Mouse (Mus musculus): Measurements from ENCODE around the gene Cops3. TPM values are rescaled to one million over a fixed set of nuclear protein-coding genes. Genes with fewer than 3 reads are reported as not detected.

Gene Cops3
- polyA plus RNA-seq, 1 experiment from 2014 or later = 224 TPM

DNA sequence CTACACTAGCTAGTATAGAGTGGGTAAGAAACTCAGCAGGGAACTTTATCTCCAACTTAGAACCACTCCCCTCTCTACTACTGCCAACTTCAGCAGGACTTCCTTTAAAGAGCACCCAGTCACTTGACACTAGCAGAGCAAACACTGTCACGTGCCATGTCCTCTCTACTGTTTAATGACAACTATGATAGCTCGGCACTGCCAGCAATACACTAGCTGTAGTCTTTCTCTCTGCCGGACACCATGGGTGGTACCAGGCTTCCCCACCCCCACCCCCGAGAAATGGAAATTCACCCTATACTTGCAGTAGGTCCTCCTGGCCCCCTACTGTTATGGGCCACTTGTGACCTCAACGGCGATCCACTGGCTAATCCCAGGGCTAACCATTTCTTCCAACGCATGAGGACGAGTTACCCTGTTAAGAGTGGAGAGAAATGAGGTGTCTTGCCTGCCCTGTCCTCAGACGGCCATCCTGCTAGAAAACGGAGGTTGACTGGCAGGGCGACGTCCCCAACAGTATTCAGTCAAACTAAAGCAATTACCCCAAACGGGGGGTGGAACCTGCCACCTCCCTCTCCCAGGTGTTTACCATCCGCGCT is 30.5 kb downstream of the Cops3 start:
- H3K4me3 ChIP-seq = peak overlapping the region; percentile 85
- no peaks in the 10 kb centered on the region for H3K9me3 ChIP-seq
- no peak for DNase-seq (ENCODE audit: low spot score)
- H3K4me1 ChIP-seq = peaks cover 39% of the 10 kb centered on the region
- H3K36me3 ChIP-seq (replicated peaks) = peaks cover 38% of the 10 kb centered on the region
- H3K27me3 ChIP-seq (replicated peaks; ENCODE audit: low read depth, poor library complexity, severe bottlenecking) = no peaks in the 10 kb centered on the region
- WGBS = under 1% methylated on average over 15 of the region's 15 CpGs
- H3K27ac ChIP-seq (replicated peaks) = peak overlapping the region; percentile 100

DNA sequence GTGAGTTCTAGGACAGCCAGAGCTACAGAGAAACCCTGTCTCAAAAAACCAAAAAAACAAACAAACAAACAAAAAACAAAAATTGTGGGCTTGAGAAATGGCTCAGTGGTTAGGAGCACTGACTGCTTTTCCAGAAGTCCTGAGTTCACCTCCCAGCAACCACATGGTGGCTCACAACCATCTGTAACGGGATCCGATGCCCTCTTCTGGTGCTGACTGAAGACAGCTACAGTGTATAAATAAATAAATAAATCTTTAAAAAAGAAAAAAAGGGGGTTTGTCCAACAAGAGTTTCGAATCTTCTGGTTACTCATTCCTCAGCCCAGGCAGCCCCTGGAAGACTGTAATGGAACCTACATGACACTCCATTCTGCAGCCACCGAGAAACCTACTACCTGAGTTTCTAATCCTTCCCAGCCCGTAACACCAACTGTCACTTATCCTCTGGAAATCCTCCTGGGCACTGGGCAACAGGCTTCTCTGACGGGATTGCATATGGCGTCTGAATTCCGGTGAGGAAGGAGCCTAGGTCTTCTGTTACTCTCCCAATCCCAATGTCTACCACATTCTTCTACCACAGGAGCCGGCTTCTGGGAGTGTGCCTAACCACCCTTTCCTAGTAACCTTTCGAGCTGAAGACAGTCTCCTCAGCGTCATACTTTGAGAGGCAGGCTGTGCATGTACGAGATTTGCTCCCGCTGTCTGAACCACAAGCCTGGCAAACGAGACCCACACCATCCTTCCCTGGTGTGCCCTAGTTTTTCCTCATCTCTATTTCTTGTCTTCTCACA is 31.3 kb downstream of the Cops3 start:
- H3K4me3 ChIP-seq = peak overlapping the region; percentile 85
- no peak for DNase-seq (ENCODE audit: low spot score)
- no peaks in the 10 kb centered on the region for H3K9me3 ChIP-seq
- peaks cover 46% of the 10 kb centered on the region for H3K36me3 ChIP-seq (replicated peaks)
- H3K27ac ChIP-seq (replicated peaks) = no peak overlapping the region
- no peaks in the 10 kb centered on the region for H3K27me3 ChIP-seq (replicated peaks; ENCODE audit: low read depth, poor library complexity, severe bottlenecking)
- WGBS = 70% methylated on average over 14 of the region's 14 CpGs
- peaks cover 36% of the 10 kb centered on the region for H3K4me1 ChIP-seq

GRCm38 (mm10) chr11:59805656-59806055 is 34.0 kb downstream of the Cops3 start:
- no peak overlapping the region for H3K4me3 ChIP-seq
- H3K4me1 ChIP-seq = peaks cover 19% of the 10 kb centered on the region
- H3K27me3 ChIP-seq (replicated peaks; ENCODE audit: low read depth, poor library complexity, severe bottlenecking) = no peaks in the 10 kb centered on the region
- H3K27ac ChIP-seq (replicated peaks) = no peak overlapping the region
- H3K9me3 ChIP-seq = no peaks in the 10 kb centered on the region
- WGBS = 98% methylated on average over 2 of the region's 2 CpGs
- DNase-seq (ENCODE audit: low spot score) = no peak
- H3K36me3 ChIP-seq (replicated peaks) = peaks cover 73% of the 10 kb centered on the region

DNA sequence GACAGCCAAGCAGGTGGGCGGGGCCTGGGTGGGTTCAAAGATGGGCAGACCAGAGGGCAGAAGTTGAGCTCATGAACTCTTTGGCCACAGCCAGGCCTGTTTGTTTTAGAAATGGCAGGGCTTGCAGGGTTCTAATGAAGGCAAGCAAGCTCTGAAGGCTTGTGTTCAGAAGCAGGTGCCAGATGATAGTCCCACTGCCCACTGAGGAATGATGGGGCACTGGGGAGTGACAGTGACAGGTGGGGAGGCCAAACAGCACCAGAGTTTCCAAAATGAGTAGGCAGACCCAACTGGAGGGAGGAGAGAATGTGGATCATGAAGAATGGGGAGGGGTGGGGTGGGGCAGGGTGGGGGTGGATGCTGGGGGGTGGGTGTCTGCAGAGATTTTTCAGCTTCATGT is 34.4 kb downstream of the Cops3 start:
- H3K27me3 ChIP-seq (replicated peaks; ENCODE audit: low read depth, poor library complexity, severe bottlenecking) = no peaks in the 10 kb centered on the region
- peaks cover 77% of the 10 kb centered on the region for H3K36me3 ChIP-seq (replicated peaks)
- H3K9me3 ChIP-seq = no peaks in the 10 kb centered on the region
- no peak for DNase-seq (ENCODE audit: low spot score)
- peaks cover 17% of the 10 kb centered on the region for H3K4me1 ChIP-seq
- 94% methylated on average over 1 of the region's 1 CpGs for WGBS
- no peak overlapping the region for H3K27ac ChIP-seq (replicated peaks)
- H3K4me3 ChIP-seq = no peak overlapping the region

- 93% methylated on average over 22 of the region's 22 CpGs for WGBS
- peaks cover 15% of the 10 kb centered on the region for H3K4me1 ChIP-seq
- H3K27ac ChIP-seq (replicated peaks) = no peak overlapping the region
- no peaks in the 10 kb centered on the region for H3K9me3 ChIP-seq
- DNase-seq (ENCODE audit: low spot score) = no peak
- H3K36me3 ChIP-seq (replicated peaks) = peaks cover 84% of the 10 kb centered on the region
- H3K27me3 ChIP-seq (replicated peaks; ENCODE audit: low read depth, poor library complexity, severe bottlenecking) = no peaks in the 10 kb centered on the region
- H3K4me3 ChIP-seq = no peak overlapping the region
These were observed 35.1 kb downstream of the Cops3 start for GRCm38 (mm10) chr11:59804409-59805110.

DNA sequence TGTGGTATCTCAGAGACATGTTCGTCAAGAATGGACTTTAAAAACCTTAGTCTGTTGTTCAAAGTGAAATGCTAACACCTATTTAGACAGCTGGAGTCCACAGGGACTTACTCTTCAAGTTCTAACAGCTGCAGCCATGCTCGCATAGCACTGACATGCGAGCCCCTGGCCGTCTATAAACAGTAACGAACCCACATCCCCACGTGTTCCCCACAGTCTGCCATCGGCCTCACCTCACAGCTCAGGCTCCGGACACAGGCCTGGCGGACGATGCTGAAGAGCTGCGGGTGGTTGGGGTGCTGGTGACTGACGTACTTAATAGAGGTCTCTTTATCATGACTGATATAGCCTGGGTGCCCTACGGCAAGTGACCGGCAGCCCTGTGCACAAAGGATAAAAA is 36.1 kb downstream of the Cops3 start:
- WGBS = 94% methylated on average over 14 of the region's 14 CpGs
- H3K36me3 ChIP-seq (replicated peaks) = peaks cover 95% of the 10 kb centered on the region

DNA sequence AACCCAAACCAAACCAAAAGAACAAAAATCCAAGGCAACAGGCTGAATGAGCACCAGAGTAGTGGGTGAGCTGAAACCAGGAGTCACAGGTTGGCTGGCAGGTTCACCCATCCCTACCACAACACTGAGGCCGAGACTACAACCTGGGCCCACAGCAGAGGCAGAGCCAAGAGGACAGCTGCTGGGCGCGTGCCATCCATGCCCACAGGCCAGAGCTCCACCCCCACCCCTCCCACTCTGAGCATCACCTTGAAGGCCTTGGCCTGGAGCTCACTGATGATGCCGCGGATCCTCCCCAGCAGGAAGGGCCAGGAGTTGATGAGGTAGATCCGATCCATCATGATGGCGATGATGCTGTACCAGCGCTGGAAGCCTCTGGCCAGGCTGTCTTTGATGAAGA is 37.8 kb downstream of the Cops3 start:
- Histone ChIP-seq H3K4me3 (no peak overlapping the region), H3K27me3 (replicated peaks; ENCODE audit: low read depth, poor library complexity, severe bottlenecking) (no peaks in the 10 kb centered on the region), H3K4me1 (no peaks in the 10 kb centered on the region), H3K9me3 (no peaks in the 10 kb centered on the region), H3K36me3 (replicated peaks) (peaks cover 100% of the 10 kb centered on the region), H3K27ac (replicated peaks) (no peak overlapping the region)
- 94% methylated on average over 8 of the region's 8 CpGs for WGBS
- no peak for DNase-seq (ENCODE audit: low spot score)

More for the DNA sequence above, 36.1 kb downstream of the Cops3 start:
- H3K27me3 ChIP-seq (replicated peaks; ENCODE audit: low read depth, poor library complexity, severe bottlenecking) = no peaks in the 10 kb centered on the region
- DNase-seq (ENCODE audit: low spot score) = no peak
- peaks cover 4% of the 10 kb centered on the region for H3K4me1 ChIP-seq
- H3K27ac ChIP-seq (replicated peaks) = no peak overlapping the region
- no peaks in the 10 kb centered on the region for H3K9me3 ChIP-seq
- no peak overlapping the region for H3K4me3 ChIP-seq

GRCm38 (mm10) chr11:59800412-59800811 is 39.2 kb downstream of the Cops3 start:
- WGBS = 93% methylated on average over 10 of the region's 10 CpGs
- Histone ChIP-seq H3K36me3 (replicated peaks) (peaks cover 100% of the 10 kb centered on the region), H3K9me3 (no peaks in the 10 kb centered on the region)

DNA sequence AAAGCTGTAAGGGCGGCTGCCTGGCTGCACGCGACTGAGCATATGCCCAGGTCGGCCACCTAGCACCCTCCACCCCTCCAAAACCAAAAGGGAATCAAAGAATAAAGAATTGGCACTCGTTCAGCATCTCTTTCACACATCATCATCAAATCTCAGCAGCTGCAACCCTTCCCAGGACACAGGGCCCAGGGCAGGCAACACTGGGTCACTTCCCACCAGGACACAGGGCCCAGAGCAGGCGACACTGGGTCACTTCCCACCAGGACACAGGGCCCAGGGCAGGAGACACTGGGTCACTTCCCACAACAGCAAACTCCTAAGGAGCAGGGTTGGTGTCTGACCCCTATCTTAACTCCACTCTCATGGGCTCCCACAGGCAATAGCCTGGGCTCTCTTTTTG is 46.2 kb downstream of the Cops3 start:
- no peak for DNase-seq (ENCODE audit: low spot score)
- H3K27me3 ChIP-seq (replicated peaks; ENCODE audit: low read depth, poor library complexity, severe bottlenecking) = 0 out of 2 replicates have a peak, but pooled peaks cover 3% of the 10 kb centered on the region
- H3K4me3 ChIP-seq = no peak overlapping the region
- no peak overlapping the region for H3K27ac ChIP-seq (replicated peaks)
- peaks cover 74% of the 10 kb centered on the region for H3K36me3 ChIP-seq (replicated peaks)
- H3K9me3 ChIP-seq = no peaks in the 10 kb centered on the region
- no peaks in the 10 kb centered on the region for H3K4me1 ChIP-seq
- 91% methylated on average over 6 of the region's 6 CpGs for WGBS

More at GRCm38 (mm10) chr11:59800412-59800811, 39.2 kb downstream of the Cops3 start:
- no peak for DNase-seq (ENCODE audit: low spot score)
- Histone ChIP-seq H3K4me3 (no peak overlapping the region), H3K27ac (replicated peaks) (no peak overlapping the region), H3K27me3 (replicated peaks; ENCODE audit: low read depth, poor library complexity, severe bottlenecking) (no peaks in the 10 kb centered on the region), H3K4me1 (no peaks in the 10 kb centered on the region)

DNA sequence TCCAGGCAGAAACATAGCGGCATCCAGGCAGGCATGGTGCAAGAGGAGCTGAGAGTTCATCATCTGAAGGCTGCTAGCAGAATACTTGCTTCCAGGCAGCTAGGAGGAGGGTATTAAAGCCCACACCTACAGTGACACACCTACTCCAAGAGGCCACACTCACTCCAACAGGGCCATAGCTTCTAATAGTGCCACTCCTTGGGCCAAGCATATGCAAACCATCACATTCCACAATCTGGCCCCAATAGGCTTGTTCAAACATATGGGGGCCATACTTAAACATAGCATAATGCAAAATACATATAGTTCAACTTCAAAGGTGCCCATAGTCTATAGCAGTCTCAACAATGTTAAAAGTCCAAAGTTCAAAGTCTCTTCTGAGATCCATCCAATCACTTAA is 50.3 kb downstream of the Cops3 start:
- Histone ChIP-seq H3K27ac (replicated peaks) (no peak overlapping the region), H3K9me3 (no peaks in the 10 kb centered on the region), H3K4me3 (no peak overlapping the region), H3K27me3 (replicated peaks; ENCODE audit: low read depth, poor library complexity, severe bottlenecking) (peaks cover 25% of the 10 kb centered on the region), H3K4me1 (peaks cover 10% of the 10 kb centered on the region), H3K36me3 (replicated peaks) (peaks cover 34% of the 10 kb centered on the region)
- 90% methylated on average over 1 of the region's 1 CpGs for WGBS
- no peak for DNase-seq (ENCODE audit: low spot score)

DNA sequence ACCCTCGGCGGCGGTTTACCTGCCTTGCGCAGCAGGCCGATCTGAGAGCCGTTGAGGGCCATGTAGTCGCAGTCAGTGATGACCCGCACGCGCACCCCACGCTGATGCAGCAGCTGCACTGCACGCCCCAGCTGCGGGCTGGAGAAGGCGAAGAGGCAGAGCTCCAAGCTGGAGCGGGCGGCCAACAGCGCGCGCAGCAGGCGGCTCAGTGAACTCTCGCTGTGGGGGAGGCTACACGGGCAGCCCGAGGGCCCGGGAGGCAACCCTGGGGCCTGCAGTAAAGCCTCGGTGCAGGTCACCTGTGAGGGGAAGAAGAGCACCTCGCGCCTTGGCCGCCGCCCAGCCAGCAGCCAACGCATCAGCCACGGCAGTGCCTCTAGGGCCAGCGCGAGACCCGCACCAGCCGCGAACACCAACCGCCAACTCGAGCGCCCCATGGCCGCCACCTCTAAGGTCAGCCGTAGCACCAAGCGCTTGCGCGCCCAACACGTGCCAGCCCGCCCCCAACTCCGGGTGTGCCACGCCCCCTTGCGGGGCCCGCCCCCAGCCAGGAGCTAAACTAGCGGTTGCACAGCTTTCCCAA is 52.3 kb downstream of the Cops3 start, which contains the start of gene Pld6:
TSS of gene Pld6 (minus strand) at position 447 of the 583 bp plus-strand sequence.
- H3K4me3 ChIP-seq = peak within 1 kb of the TSS; percentile 64
- 2% methylated on average over 51 of the region's 51 CpGs for WGBS
- H3K36me3 ChIP-seq (replicated peaks) = peaks cover 13% of the 10 kb centered on the region
- peaks cover 10% of the 10 kb centered on the region for H3K4me1 ChIP-seq
- peak; percentile 85 for DNase-seq (ENCODE audit: low spot score)
- H3K27me3 ChIP-seq (replicated peaks; ENCODE audit: low read depth, poor library complexity, severe bottlenecking) = peaks cover 25% of the 10 kb centered on the region
- H3K27ac ChIP-seq (replicated peaks) = peak within 1 kb of the TSS; percentile 71
- no peaks in the 10 kb centered on the region for H3K9me3 ChIP-seq

DNA sequence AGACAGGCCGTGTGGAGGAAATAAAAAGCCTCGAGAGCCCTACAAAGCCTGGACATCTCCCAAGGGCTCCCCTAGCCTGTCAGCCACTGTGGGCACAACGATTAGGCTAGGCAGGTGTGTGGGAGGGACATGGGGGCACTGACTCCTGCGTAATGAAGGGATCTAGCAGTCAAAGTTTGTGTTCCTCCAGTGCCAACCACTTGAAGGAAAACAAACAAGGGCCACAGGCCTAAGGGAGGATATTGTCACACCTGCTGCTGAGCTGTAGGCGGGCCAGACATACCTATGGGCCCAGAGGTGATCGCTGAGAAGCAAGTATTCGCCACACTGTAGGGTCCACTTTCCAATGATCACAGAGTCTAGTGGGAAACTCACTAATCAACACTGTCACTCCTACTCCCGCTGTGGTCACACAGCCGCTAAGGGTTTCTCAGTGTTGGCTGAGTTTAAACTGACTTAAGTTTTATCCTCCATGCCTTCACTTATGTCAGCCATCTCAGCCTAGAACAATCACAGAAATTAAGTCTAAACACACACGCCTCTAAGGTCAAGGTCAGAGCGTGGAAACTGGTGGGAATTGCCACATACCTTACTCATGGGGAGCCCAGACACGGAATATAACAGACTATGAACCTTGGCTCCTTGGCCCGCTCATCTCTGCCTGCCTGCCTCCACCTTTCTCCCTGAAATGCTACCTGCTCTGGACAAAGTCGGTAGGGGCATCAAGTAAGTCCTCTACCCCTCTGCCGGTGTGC is 53.0 kb downstream of the Cops3 start:
- peaks cover 7% of the 10 kb centered on the region for H3K36me3 ChIP-seq (replicated peaks)
- peak overlapping the region; percentile 71; the same call in 1 of the 2 replicates for H3K27ac ChIP-seq (replicated peaks)
- peaks cover 25% of the 10 kb centered on the region for H3K27me3 ChIP-seq (replicated peaks; ENCODE audit: low read depth, poor library complexity, severe bottlenecking)
- no peaks in the 10 kb centered on the region for H3K9me3 ChIP-seq
- peak overlapping the region; percentile 64 for H3K4me3 ChIP-seq
- H3K4me1 ChIP-seq = peaks cover 10% of the 10 kb centered on the region
- no peak for DNase-seq (ENCODE audit: low spot score)
- WGBS = 53% methylated on average over 15 of the region's 15 CpGs

Data from embryonic facial prominence, embryonic 10.5 days (tissue).